ENCODE assay signal across 16 mouse cellular contexts in the genomic region with DNA sequence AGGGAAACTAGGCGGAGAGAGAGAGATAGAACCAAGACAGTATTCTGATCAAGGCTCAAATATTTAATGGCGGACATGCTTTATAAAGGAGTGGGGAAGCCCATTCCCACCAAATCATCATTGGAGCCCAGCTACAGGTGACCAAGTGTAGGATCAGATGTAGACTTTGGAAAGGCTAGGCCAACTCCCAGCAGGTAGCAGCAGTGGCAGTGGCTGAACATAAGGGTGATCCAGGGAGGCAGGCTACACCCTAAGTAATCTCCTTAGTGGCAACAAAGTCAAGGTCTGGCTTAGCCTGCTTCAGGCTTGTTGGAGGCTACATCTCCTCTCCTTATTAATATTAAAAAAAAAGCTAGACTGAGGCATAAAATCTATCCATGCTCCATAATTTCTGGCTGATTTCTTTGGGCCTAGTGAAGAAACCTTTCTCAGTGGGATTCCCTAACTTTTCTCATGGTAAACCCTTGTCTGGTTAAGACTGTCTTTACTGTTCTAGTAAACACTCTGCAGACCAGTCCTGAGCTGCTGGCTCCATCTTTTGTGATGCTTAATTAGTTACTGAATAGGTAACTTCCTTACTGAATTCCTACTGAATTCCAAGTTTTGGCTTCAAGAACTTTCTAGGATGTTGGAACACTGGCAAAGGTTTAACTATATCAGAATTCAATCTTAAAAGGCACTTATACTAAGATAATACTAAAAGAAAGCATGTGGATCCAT.
"Had no signal": no experiment of that assay in that cellular context is flagged by ENCODE, and none has a peak within 500 bp of the region (broad histone marks: within the 10 kb centered on the region; RNA-seq: fewer than 3 reads in every experiment).

No protein-coding gene starts in this region.

- H3K4me3 ChIP-seq: megakaryocyte, embryonic 14.5 days; midbrain, embryonic 13.5 days; midbrain, embryonic 15.5 days; neural tube, embryonic 12.5 days had no signal

- H3K27me3 ChIP-seq: megakaryocyte, embryonic 14.5 days; midbrain, embryonic 13.5 days; midbrain, embryonic 15.5 days; neural tube, embryonic 12.5 days had no signal

- H3K9me3 ChIP-seq: megakaryocyte, embryonic 14.5 days; midbrain, embryonic 15.5 days; neural tube, embryonic 12.5 days had no signal

- DNase-seq: lung, adult 18-20 months; lung, embryonic 14.5 days; lung, postnatal 10 days; lung, postnatal 36 days; right cerebral cortex, postnatal 14 days; right cerebral cortex, postnatal 4 days; spleen, adult 18-20 months; thymus, adult 2 months; thymus, postnatal 25 days; thymus, postnatal 4 days had no signal

- H3K36me3 ChIP-seq: midbrain, embryonic 13.5 days; midbrain, embryonic 15.5 days; neural tube, embryonic 12.5 days had no signal

- H3K4me1 ChIP-seq: megakaryocyte, embryonic 14.5 days; midbrain, embryonic 13.5 days; midbrain, embryonic 15.5 days; neural tube, embryonic 12.5 days had no signal

- ATAC-seq: midbrain, embryonic 13.5 days; midbrain, embryonic 15.5 days had no signal

- H3K9ac ChIP-seq: lung, embryonic 14.5 days; midbrain, embryonic 13.5 days; midbrain, embryonic 15.5 days; neural tube, embryonic 12.5 days had no signal

- H3K27ac ChIP-seq: macrophage; midbrain, embryonic 13.5 days; midbrain, embryonic 15.5 days; neural tube, embryonic 12.5 days had no signal

- H3K4me2 ChIP-seq: lung, embryonic 14.5 days; midbrain, embryonic 11.5 days; midbrain, embryonic 13.5 days; midbrain, embryonic 15.5 days; neural tube, embryonic 12.5 days had no signal
